Mouse (Mus musculus) right cerebral cortex, adult 2 months (tissue): ENCODE measurements around the gene Tmem132c.

Source experiments
- DNase-seq, 2 experiments: peaks; one replicate each; pipeline ENCODE4 v3.0.0; 2021 to 2022; ENCODE audit warnings: low spot score in 2 of 2

Gene Tmem132c

DNA sequence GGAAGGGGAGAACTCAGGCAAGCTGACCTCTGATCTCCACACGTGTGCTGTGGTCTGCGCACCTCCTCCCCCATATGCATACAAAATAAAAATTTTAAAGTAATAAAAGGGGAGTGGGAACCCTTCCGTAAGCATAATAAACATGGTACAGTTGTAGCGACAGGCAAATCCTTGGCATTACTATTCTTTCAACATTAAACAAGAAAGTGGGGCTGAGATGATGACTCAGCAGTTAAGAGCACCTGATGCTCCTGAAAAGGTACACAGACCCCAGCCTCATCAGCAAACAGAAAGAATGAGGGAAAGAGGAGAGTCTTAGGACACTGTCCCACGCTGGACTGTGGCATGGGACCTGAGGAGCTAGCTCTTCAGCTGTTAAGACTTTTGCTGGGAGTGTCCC is 361.4 kb downstream of the Tmem132c start:
- DNase-seq, result no peak

DNA sequence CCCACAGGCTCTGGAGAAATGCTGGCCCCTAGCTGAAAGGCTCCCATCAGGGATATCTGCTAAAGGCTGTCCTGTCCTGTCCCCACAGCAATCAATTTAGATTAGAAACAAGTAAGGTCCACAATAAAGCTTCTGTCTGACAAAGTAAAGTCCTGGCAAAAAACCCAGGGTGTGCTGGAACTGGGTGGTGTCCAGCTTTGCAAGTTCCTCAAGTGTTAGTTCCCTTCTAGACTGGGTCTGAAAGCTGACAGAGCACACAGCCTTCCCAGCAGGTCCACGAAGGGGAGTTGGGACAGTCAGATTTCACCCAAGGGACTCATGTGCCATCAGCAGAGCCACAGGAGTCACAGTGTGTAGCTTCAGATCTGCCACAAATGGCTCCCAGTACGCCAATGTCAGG is 365.9 kb downstream of the Tmem132c start:
- no peak for DNase-seq

DNA sequence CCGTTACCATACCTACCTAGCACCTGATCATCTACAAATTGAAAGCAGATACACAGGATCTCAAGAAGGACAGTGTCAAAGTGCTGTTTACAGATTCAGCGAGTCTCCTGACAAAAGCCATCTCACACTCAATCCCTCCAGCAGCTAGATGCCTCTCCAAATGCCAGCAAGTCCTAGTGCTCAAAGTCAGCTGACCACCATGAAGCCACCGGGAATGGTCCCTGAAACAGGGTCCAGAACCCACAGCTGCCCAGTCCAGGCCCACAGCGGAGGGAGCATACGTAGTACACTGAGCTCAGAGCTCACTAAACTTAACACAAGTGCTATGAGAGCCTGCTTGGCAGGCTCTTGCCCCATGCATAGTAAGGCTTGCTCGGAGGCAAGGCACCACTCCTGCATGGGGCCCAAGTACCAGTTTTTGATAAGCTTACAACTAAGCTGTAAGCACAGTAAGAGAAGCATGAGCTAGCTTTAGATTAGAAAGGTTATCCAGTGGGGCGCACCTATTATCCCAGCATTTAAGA is 367.6 kb downstream of the Tmem132c start:
- no peak for DNase-seq

DNA sequence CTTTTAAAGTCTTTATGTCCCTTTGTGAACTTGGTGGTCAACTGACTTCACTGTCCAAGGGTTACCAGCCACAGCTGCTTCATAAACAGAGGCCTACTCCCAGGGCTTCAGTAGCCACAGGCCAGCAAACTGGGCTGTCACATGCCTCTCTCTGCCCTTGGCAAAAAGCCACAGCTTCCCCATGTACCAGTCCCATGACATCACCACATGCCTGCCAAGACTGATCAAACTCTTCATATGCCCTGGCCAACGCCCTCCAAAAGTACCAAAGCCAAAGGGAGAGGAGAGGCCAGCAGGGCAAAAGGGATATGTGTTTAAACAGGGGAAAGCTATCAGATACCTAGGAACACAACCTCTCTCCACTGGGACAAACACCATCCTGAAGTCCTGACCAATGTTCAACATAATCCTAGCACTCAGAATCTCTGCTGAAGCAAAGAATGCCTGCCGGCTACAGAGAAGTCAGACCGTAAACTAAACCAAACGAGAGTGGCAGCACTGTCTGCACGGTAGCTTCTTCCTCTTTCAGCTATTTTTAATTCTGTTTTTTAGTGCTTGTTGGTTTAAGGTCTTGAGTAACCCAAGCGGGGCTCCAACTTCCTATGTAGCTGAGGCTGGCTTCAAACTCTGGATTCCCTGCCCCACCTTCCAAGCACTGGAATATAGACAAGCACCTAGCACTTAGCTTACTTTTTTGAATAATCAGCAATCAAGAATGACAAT is 369.3 kb downstream of the Tmem132c start:
- no peak for DNase-seq

DNA sequence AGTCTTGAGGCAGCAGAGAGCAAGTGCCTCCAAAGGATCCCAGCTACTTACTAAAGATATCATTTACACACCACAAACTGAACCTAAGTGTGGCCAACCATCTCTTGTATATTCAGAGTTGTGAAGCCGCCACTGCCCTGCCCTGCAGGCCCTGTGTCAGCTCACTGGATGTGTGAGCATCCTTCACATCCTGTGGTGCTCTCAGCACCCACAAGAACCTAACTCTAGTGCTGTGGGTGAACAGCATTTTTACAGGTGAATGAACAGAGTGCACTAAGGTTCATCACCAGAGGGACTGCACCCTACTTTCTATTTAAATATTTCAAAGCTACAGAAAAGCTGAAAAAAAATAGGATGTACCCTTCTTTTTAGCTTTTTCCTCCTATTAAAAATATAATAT is 370.3 kb downstream of the Tmem132c start:
- no peak for DNase-seq

DNA sequence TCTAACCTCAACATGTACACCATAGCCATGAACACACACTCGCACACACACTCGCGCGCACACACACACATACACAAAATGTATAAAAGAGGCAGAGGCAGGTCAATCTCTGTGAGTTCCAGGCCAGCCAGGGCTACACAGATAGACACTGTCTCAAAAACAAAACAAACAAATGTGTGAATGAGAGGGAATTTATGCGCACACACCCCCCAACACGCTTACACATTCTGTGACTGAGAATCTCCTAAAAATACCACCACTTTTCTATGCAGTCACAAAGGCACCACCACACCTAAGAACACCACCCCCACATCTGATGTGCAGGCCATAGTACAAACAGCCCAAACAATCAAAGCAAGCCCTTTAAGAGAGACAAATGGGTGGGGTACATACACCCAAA is 370.8 kb downstream of the Tmem132c start:
- no peak for DNase-seq
